Mouse (Mus musculus): ENCODE results near the gene Eif3i. TPM values are rescaled to one million over a fixed set of nuclear protein-coding genes. Genes with fewer than 3 reads are reported as not detected.

The Eif3i gene
- polyA plus RNA-seq, 1 experiment from 2014 or later, result 156 TPM

DNA sequence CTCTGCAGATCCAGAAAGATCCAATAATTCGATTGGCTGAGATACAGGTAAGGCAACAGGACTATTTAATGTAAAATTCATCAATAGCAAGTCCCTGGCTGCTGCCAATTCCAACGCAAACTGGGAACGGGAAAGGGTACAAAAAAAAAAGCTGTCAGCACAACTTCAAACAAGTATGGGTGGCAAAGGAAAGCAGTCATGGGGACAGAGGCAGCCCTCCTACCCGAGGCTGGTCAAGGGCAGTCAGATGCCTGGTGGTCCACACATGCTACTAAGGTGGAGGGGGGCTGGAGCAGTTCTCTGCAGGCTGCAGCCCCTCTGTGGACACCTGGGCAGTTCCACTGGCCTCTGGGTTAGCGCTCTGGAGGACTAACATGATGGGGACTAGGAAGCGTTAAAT is 25.6 kb upstream of the Eif3i start:
- H3K4me3 ChIP-seq (replicated peaks), result no peak overlapping the region
- no peaks in the 10 kb centered on the region for H3K27me3 ChIP-seq
- H3K9ac ChIP-seq, result no peak overlapping the region
- no peak overlapping the region for H3K4me2 ChIP-seq
- no peak overlapping the region for H3K27ac ChIP-seq (replicated peaks)
- 75% methylated on average over 6 of the region's 6 CpGs for WGBS (ENCODE audit: insufficient replicate concordance)
- ATAC-seq (ENCODE audit: insufficient read depth), result no peak
- H3K9me3 ChIP-seq (replicated peaks), result no peaks in the 10 kb centered on the region
- peaks cover 51% of the 10 kb centered on the region for H3K4me1 ChIP-seq (replicated peaks)
- H3K36me3 ChIP-seq (replicated peaks), result peaks cover 54% of the 10 kb centered on the region

DNA sequence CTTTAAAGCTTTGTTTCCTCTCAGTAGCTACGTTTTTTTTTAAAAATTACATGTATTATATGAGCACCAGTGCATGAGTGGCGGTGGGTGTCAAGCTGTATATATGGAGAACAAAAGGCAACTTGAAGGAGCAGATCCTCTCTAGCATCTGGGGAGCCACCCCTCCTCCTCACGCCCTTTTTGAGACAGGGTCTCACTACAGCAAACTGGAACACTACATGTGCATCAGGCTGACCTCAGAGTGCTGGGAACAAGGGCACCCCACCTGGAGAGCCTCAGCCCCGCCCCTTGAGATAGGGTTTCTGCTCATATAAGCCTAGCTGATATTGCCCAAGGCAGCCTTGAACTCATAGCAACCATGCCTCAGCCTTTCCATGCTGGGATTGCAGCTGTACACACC is 25.0 kb upstream of the Eif3i start:
- H3K27me3 ChIP-seq, result no peaks in the 10 kb centered on the region
- 40% methylated on average over 4 of the region's 4 CpGs for WGBS (ENCODE audit: insufficient replicate concordance)
- no peak overlapping the region for H3K9ac ChIP-seq
- H3K4me2 ChIP-seq, result peak overlapping the region; percentile 84
- peaks cover 56% of the 10 kb centered on the region for H3K4me1 ChIP-seq (replicated peaks)
- peak overlapping the region; percentile 89 for H3K27ac ChIP-seq (replicated peaks)
- peaks cover 48% of the 10 kb centered on the region for H3K36me3 ChIP-seq (replicated peaks)
- ATAC-seq (ENCODE audit: insufficient read depth), result no peak
- peak overlapping the region; percentile 66; the same call in 1 of the 2 replicates for H3K4me3 ChIP-seq (replicated peaks)
- H3K9me3 ChIP-seq (replicated peaks), result no peaks in the 10 kb centered on the region

DNA sequence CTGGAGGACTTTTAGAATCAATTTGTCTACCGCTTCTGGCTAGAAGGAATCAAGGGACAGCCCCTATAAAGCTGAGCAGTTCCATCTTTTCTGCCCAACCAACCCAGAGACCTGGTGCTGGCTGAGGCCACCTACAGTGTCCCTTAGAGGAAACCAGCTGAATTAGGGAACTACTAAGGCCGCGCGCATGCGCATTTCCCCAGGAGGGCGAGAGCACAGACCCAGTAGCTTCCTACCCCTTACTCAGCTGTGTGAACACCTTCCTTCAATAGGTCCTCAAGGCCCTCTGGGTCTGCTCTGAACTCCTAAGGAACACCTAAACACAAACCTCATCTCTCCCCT is 24.6 kb upstream of the Eif3i start:
- peak overlapping the region; percentile 84 for H3K4me2 ChIP-seq
- under 1% methylated on average over 6 of the region's 6 CpGs for WGBS (ENCODE audit: insufficient replicate concordance)
- peak overlapping the region; percentile 89 for H3K27ac ChIP-seq (replicated peaks)
- peaks cover 43% of the 10 kb centered on the region for H3K36me3 ChIP-seq (replicated peaks)
- H3K9me3 ChIP-seq (replicated peaks), result no peaks in the 10 kb centered on the region
- ATAC-seq (ENCODE audit: insufficient read depth), result peak; percentile 5; the same call in 1 of the 2 replicates
- H3K27me3 ChIP-seq, result no peaks in the 10 kb centered on the region
- peak overlapping the region; percentile 66 for H3K4me3 ChIP-seq (replicated peaks)
- H3K9ac ChIP-seq, result peak overlapping the region; percentile 50
- H3K4me1 ChIP-seq (replicated peaks), result peaks cover 57% of the 10 kb centered on the region

DNA sequence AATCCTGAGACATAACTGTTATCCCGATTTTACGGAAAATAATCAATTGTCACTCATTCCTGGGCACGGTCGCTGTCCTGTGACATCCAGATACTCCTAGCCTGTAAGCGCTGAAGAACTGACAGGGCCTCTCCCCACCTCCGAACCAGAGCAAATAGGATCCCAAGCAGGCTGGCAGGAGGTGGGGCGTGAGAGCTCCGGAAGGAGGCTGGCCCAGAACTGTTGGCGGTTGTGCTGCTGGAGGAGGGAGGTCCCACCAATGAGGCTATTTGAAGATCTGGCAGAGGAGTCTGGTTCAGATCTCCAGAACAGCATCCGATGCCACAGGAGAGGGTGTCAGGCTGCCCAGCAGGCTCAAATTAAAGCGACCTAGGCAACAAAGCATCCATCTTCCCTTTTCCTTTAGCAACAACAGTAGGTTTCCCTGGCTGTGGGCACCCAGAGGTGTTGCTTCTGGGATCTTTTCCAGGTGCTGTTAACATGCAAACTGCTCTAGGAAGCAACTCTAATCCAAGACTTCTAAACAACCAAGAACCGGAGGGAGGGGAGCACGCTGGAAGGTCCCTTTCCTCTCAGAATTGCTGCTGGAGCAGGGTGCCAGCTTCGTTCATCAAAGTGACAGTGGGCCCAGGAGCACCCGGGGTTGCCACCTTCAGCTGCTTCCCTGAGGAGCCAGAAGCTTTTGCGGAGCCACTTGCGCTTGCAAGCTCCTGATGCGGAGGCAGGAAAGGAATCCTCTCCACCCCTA is 24.0 kb upstream of the Eif3i start:
- ATAC-seq (ENCODE audit: insufficient read depth), result peak; percentile 92
- Histone ChIP-seq H3K4me2 (peak overlapping the region; percentile 84), H3K27me3 (no peaks in the 10 kb centered on the region), H3K27ac (replicated peaks) (peak overlapping the region; percentile 89), H3K4me1 (replicated peaks) (peaks cover 57% of the 10 kb centered on the region), H3K36me3 (replicated peaks) (peaks cover 38% of the 10 kb centered on the region), H3K9me3 (replicated peaks) (no peaks in the 10 kb centered on the region), H3K9ac (peak overlapping the region; percentile 68), H3K4me3 (replicated peaks) (peak overlapping the region; percentile 66)
- under 1% methylated on average over 18 of the region's 18 CpGs for WGBS (ENCODE audit: insufficient replicate concordance)

DNA sequence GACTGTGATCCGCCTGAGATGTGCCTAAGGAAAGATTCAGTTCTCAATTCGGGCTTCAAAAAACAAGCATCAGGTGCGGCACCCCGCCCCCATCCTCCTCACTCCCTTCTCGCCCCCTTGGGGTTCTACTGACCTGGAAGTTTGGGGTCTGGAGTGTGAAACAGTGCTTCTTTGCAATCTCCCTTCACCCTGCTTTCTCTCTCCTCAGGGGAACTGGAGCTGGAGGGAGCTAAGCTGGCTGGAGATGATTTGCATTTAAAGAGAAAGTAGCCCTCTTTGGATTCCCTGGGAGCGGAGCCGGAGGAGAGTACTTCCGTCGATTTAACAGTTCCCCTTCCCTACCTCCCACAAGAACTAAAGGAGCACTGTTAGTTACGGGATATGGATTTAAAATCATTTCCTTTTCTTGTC is 23.2 kb upstream of the Eif3i start, which contains the start of gene Ccdc28b:
Gene Ccdc28b (minus strand): TSS at position 267 of the 411 bp plus-strand sequence.
- ATAC-seq (ENCODE audit: insufficient read depth), result peak; percentile 28; the same call in 1 of the 2 replicates
- Histone ChIP-seq H3K9me3 (replicated peaks) (no peaks in the 10 kb centered on the region), H3K4me2 (peak within 1 kb of the TSS; percentile 84), H3K27ac (replicated peaks) (peak within 1 kb of the TSS; percentile 89), H3K27me3 (no peaks in the 10 kb centered on the region), H3K36me3 (replicated peaks) (peaks cover 30% of the 10 kb centered on the region), H3K4me3 (replicated peaks) (peak within 1 kb of the TSS; percentile 66), H3K9ac (peak within 1 kb of the TSS; percentile 68), H3K4me1 (replicated peaks) (peaks cover 64% of the 10 kb centered on the region)
- under 1% methylated on average over 10 of the region's 10 CpGs for WGBS (ENCODE audit: insufficient replicate concordance)

DNA sequence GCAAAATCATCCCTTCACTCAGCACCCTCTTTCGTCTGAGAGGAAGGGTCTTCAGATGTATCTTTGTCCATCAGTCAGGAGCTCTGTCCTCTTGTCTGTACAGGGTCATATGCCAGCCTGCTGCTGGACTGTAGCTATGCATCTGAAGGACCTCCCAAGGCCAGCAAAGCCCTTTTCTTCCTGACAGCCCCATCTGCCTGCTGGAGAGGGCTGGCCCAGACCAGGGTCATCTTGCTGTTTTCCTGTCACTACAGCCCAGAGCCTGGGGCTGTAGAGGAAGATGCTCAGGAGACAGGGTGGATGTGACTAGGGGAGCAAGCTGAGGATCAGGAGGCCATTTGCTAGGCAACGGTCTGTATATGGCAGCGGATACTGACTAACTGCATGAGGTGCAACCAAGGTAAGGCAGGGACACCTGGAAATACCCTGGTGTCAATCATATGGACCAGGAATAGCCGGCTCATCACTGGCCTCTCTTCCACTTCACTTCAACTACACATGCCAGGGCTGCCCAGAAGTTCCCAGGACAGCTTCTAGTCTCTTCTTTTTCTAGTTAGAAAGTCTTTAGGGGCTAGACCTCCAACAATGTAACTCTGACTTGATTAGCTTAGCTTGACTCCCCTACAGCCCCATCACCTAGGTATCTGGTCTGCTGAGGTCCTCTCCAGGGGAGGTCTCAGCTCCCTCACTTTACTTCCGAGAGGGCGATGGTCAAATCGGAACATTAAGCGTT is 22.5 kb upstream of the Eif3i start:
- peaks cover 23% of the 10 kb centered on the region for H3K36me3 ChIP-seq (replicated peaks)
- no peaks in the 10 kb centered on the region for H3K27me3 ChIP-seq
- H3K4me2 ChIP-seq, result peak overlapping the region; percentile 84
- H3K9ac ChIP-seq, result peak overlapping the region; percentile 68
- no peaks in the 10 kb centered on the region for H3K9me3 ChIP-seq (replicated peaks)
- H3K4me1 ChIP-seq (replicated peaks), result peaks cover 71% of the 10 kb centered on the region
- H3K4me3 ChIP-seq (replicated peaks), result peak overlapping the region; percentile 66
- no peak for ATAC-seq (ENCODE audit: insufficient read depth)
- peak overlapping the region; percentile 89 for H3K27ac ChIP-seq (replicated peaks)
- 25% methylated on average over 8 of the region's 8 CpGs for WGBS (ENCODE audit: insufficient replicate concordance)

DNA sequence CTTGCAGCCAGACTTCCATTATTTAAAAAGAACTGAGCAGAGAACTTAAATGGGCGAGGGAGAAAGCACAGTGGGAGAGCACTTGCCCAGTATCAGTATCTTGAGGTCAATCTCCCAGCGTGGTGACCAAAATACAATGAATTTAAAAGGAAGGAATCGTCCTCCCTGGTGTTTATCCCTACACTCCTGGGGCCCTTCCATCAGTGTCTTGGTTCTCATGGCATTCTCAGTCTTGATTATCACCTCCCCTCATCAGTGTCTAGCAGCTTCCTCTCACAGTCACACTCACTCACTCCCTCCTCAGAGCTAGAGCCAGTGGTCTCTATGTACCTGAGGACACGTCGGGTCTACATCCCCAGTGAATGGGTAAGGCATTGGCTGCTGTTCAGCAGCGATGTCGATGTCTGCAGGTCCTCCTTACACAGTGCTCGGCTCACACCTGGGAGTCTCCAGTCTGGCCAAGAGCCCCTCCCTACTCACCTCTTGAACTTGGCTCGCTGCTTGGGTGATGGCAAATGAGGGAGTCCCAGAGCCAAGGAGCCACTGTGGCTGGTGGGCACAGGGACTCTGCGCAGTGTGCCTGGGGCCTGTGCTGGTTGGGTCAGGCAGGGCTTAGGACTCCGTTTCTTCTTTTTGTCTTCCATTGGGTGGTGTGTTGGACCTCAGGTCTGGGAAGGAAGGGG is 21.8 kb upstream of the Eif3i start:
- H3K36me3 ChIP-seq (replicated peaks), result peaks cover 16% of the 10 kb centered on the region
- no peaks in the 10 kb centered on the region for H3K9me3 ChIP-seq (replicated peaks)
- peak overlapping the region; percentile 84 for H3K4me2 ChIP-seq
- peaks cover 76% of the 10 kb centered on the region for H3K4me1 ChIP-seq (replicated peaks)
- no peaks in the 10 kb centered on the region for H3K27me3 ChIP-seq
- H3K27ac ChIP-seq (replicated peaks), result no peak overlapping the region
- WGBS (ENCODE audit: insufficient replicate concordance), result 74% methylated on average over 11 of the region's 11 CpGs
- no peak for ATAC-seq (ENCODE audit: insufficient read depth)
- H3K4me3 ChIP-seq (replicated peaks), result no peak overlapping the region
- H3K9ac ChIP-seq, result no peak overlapping the region

DNA sequence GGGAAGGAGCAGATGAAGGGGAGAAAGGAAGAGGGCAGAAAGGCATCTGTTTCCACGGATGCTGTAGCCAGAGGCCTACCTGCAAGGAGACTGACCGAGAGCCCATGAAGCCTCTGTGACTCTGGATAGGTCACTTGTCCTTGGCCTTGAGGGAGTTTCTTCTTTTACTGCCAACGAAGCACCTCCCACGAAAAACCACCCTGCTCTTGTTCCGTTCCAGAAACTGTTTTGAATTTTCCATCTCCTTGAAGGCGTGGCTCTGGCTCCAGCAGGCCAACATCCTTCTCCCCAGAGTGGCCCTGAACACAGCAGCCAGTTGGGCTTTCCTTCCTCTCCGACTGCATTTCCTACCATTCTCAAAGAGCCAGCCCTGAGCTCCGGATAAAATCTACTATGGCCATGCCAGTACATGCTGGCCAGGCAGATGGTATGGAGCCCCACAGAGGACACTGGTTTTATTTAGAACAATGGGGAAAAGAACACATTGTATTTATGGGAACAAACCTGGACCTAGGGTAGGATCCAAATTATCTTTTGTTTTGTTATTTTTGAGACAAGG is 20.9 kb upstream of the Eif3i start:
- Histone ChIP-seq H3K4me1 (replicated peaks) (peaks cover 72% of the 10 kb centered on the region), H3K9ac (no peak overlapping the region), H3K36me3 (replicated peaks) (peaks cover 14% of the 10 kb centered on the region), H3K4me2 (no peak overlapping the region), H3K9me3 (replicated peaks) (no peaks in the 10 kb centered on the region), H3K4me3 (replicated peaks) (no peak overlapping the region), H3K27me3 (no peaks in the 10 kb centered on the region), H3K27ac (replicated peaks) (0 out of 2 replicates have a peak overlapping the region, but pooled peaks have one; percentile 46)
- 67% methylated on average over 8 of the region's 8 CpGs for WGBS (ENCODE audit: insufficient replicate concordance)
- ATAC-seq (ENCODE audit: insufficient read depth), result no peak

DNA sequence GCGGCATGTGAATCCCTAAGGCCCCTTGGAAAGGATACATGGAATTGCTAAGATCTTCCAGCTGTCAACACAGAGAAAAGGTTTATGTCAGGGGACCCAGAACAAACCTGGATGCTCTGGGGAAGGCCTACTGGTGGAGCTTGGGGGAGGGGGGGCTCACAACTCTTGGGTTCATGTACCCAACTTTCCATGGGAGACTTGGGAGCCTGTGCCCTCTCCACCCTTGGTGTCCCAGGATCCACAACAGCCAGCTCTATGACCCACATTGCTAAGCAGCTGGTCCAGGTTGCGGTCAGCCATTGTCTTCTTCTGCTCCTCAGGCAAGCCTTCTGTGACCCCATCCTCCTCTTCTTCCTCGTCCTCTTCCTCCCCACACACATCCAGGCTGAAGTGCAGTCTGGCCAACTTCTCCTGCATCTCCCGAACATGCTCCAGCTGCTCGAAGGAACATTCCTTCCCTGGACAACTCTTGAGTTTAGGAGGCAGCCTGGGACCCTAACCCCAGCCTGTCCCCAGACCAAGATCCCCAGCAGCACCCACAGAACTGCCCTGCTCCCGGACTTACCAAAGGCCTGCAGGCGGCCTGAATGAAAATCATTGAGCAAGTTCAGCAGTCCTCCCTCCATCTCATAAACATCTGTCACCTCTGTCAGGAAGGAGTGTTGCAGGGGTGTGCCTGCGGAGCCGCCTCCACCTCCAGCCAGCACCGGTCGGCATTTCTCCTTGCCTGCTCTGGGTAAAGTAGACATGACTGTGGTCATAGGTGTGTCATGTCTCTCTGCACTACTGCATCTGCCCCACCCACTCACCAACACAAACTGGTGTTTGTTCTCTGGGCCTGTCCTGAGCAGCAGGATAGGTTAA is 20.2 kb upstream of the Eif3i start:
- H3K27me3 ChIP-seq, result no peaks in the 10 kb centered on the region
- 77% methylated on average over 11 of the region's 11 CpGs for WGBS (ENCODE audit: insufficient replicate concordance)
- ATAC-seq (ENCODE audit: insufficient read depth), result no peak
- H3K36me3 ChIP-seq (replicated peaks), result peaks cover 7% of the 10 kb centered on the region; the same call in 1 of the 2 replicates
- no peak overlapping the region for H3K4me3 ChIP-seq (replicated peaks)
- H3K27ac ChIP-seq (replicated peaks), result 0 out of 2 replicates have a peak overlapping the region, but pooled peaks have one; percentile 46
- no peaks in the 10 kb centered on the region for H3K9me3 ChIP-seq (replicated peaks)
- peaks cover 65% of the 10 kb centered on the region for H3K4me1 ChIP-seq (replicated peaks)
- H3K9ac ChIP-seq, result no peak overlapping the region
- H3K4me2 ChIP-seq, result no peak overlapping the region
